Mouse (Mus musculus) right cerebral cortex, adult 18-20 months (tissue): ENCODE measurements around the gene Plxdc1.

Experiments used
- DNase-seq: peaks from one replicate; pipeline ENCODE4 v3.0.0; 2022; ENCODE audit warnings: mixed read lengths

Gene Plxdc1

GRCm38 (mm10) chr11:97987551-97988526, 1.6 kb upstream of the Plxdc1 start:
- peak; percentile 94 for DNase-seq

GRCm38 (mm10) chr11:97986738-97987465, 658 bp upstream of the Plxdc1 start:
- no peak for DNase-seq

- DNase-seq: no peak
Observed at GRCm38 (mm10) chr11:97983983-97984382, 2.3 kb downstream of the Plxdc1 start.

GRCm38 (mm10) chr11:97983506-97983905, 2.7 kb downstream of the Plxdc1 start:
- DNase-seq: no peak

- no peak for DNase-seq
Observed at GRCm38 (mm10) chr11:97982721-97983120, 3.5 kb downstream of the Plxdc1 start.

GRCm38 (mm10) chr11:97980531-97980966, 5.7 kb downstream of the Plxdc1 start:
- no peak for DNase-seq

- DNase-seq: no peak
Observed at GRCm38 (mm10) chr11:97979824-97980495, 6.3 kb downstream of the Plxdc1 start.

GRCm38 (mm10) chr11:97978392-97978791, 7.9 kb downstream of the Plxdc1 start:
- DNase-seq: no peak

- no peak for DNase-seq
Observed at GRCm38 (mm10) chr11:97977797-97978196, 8.4 kb downstream of the Plxdc1 start.

GRCm38 (mm10) chr11:97974746-97975145, 11.5 kb downstream of the Plxdc1 start:
- no peak for DNase-seq

GRCm38 (mm10) chr11:97974141-97974540, 12.1 kb downstream of the Plxdc1 start:
- no peak for DNase-seq

- no peak for DNase-seq
Observed at GRCm38 (mm10) chr11:97972434-97972833, 13.8 kb downstream of the Plxdc1 start.

GRCm38 (mm10) chr11:97971232-97971631, 15.0 kb downstream of the Plxdc1 start:
- peak; percentile 93 for DNase-seq

GRCm38 (mm10) chr11:97970771-97971170, 15.5 kb downstream of the Plxdc1 start:
- DNase-seq: no peak

- DNase-seq: no peak
Observed at GRCm38 (mm10) chr11:97968385-97968784, 17.9 kb downstream of the Plxdc1 start.

GRCm38 (mm10) chr11:97967114-97967513, 19.1 kb downstream of the Plxdc1 start:
- no peak for DNase-seq

- no peak for DNase-seq
Observed at GRCm38 (mm10) chr11:97960907-97961306, 25.3 kb downstream of the Plxdc1 start.

GRCm38 (mm10) chr11:97959300-97959680, 27.0 kb downstream of the Plxdc1 start:
- no peak for DNase-seq

GRCm38 (mm10) chr11:97958641-97959299, 27.5 kb downstream of the Plxdc1 start:
- DNase-seq: no peak

- no peak for DNase-seq
Observed at GRCm38 (mm10) chr11:97956905-97957560, 29.2 kb downstream of the Plxdc1 start.

GRCm38 (mm10) chr11:97955915-97956314, 30.3 kb downstream of the Plxdc1 start:
- no peak for DNase-seq
